8 mouse cellular contexts compared by ENCODE assay signal in the genomic region with DNA sequence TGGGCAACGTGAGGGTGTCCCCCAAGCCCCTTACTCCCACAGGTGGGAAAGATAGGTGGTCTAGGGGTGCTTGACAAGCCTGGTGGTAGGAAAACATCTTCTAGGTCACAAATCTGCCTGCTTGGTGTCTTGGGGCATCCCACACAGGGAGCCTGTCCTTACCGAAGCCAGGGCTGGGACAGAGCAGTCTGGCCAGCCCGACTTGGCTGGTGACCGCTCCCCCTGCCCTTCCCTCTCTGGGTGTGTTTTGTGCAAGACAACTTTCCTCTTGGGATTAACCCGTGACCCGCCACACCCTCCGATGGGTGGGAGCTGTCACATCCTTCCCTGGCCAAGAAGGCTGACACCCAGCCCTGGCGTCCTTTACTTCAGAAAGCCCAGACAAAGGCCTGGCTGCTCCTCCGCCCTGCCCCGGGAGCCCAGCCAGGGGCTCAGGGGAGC. TPM values are rescaled to one million over a fixed set of nuclear protein-coding genes. Genes with fewer than 3 reads are reported as not detected.
DNase-seq lines count a peak whose midpoint lies in the region; ATAC-seq and TF ChIP-seq lines count a peak whose summit lies in the region.

No protein-coding gene starts in this region.

- no peaks in the 10 kb centered on the region for H3K9me3 ChIP-seq in forebrain, embryonic 15.5 days
- H3K9me3 ChIP-seq in hindbrain, embryonic 11.5 days (ENCODE audit: control insufficient read depth, low read length): no peaks in the 10 kb centered on the region
- H3K9me3 ChIP-seq in limb, embryonic 14.5 days (ENCODE audit: control insufficient read depth, low read length): no peaks in the 10 kb centered on the region
- H3K9me3 ChIP-seq in neural tube, embryonic 12.5 days: no peaks in the 10 kb centered on the region

- peak overlapping the region; percentile 63 for H3ac ChIP-seq in C2C12 (ENCODE audit: control insufficient read depth, insufficient read length, low read depth)

- peak overlapping the region; percentile 99 for H3K9ac ChIP-seq in forebrain, embryonic 15.5 days (replicated peaks)
- peak overlapping the region; percentile 96 for H3K9ac ChIP-seq in hindbrain, embryonic 11.5 days (ENCODE audit: low read depth, low read length)
- H3K9ac ChIP-seq in limb, embryonic 14.5 days (ENCODE audit: low read depth, low read length, severe bottlenecking): peak overlapping the region; percentile 85
- peak overlapping the region; percentile 98 for H3K9ac ChIP-seq in neural tube, embryonic 12.5 days

- no peak for TF ChIP-seq CTCF in C2C12 (IDR thresholded peaks at IDR 0.05; ENCODE audit: control insufficient read depth, insufficient read depth, insufficient read length)

- DNase-seq in adrenal gland, postnatal 14 days: peak; percentile 77
- peak; percentile 53 for DNase-seq in hindbrain, embryonic 11.5 days (ENCODE audit: low spot score)
- DNase-seq in limb, embryonic 14.5 days (ENCODE audit: low spot score): no peak
- DNase-seq in spleen, postnatal 10 days (ENCODE audit: low spot score in 2 of 2): no peak
- DNase-seq in left cerebral cortex, adult 18-20 months (ENCODE audit: low spot score in 2 of 2): no peak

- peak overlapping the region; percentile 81 for H3K4me2 ChIP-seq in forebrain, embryonic 15.5 days (replicated peaks)
- peak overlapping the region; percentile 91 for H3K4me2 ChIP-seq in hindbrain, embryonic 11.5 days (replicated peaks; ENCODE audit: low read depth, low read length)
- H3K4me2 ChIP-seq in limb, embryonic 14.5 days (replicated peaks; ENCODE audit: low read depth, low read length, severe bottlenecking): peak overlapping the region; percentile 85
- H3K4me2 ChIP-seq in neural tube, embryonic 12.5 days (replicated peaks): peak overlapping the region; percentile 70

- ATAC-seq in forebrain, embryonic 15.5 days (replicated peaks): peak; percentile 31
- peak; percentile 56 for ATAC-seq in hindbrain, embryonic 11.5 days (ENCODE audit: low FRiP score)
- 0 out of 2 replicates have a peak, but pooled peaks have one; percentile 21 for ATAC-seq in limb, embryonic 14.5 days (ENCODE audit: low FRiP score, low read depth)
- ATAC-seq in neural tube, embryonic 12.5 days (ENCODE audit: low FRiP score, low read depth): peak; percentile 43; the same call in 1 of the 2 replicates

- no peaks in the 10 kb centered on the region for H3K27me3 ChIP-seq in C2C12 (ENCODE audit: control insufficient read depth, insufficient read depth, insufficient read length)
- no peaks in the 10 kb centered on the region for H3K27me3 ChIP-seq in forebrain, embryonic 15.5 days
- H3K27me3 ChIP-seq in hindbrain, embryonic 11.5 days (ENCODE audit: control insufficient read depth, insufficient read depth, low read length): no peaks in the 10 kb centered on the region
- no peaks in the 10 kb centered on the region for H3K27me3 ChIP-seq in limb, embryonic 14.5 days (ENCODE audit: control insufficient read depth, insufficient read depth, low read length)
- H3K27me3 ChIP-seq in neural tube, embryonic 12.5 days (replicated peaks): 0 out of 2 replicates have a peak, but pooled peaks cover 1% of the 10 kb centered on the region

- no peaks in the 10 kb centered on the region for H3K79me3 ChIP-seq in C2C12 (ENCODE audit: low read depth)

- WGBS in forebrain, embryonic 15.5 days: under 1% methylated on average over 10 of the region's 10 CpGs
- WGBS in hindbrain, embryonic 11.5 days: 5% methylated on average over 10 of the region's 10 CpGs
- 11% methylated on average over 10 of the region's 10 CpGs for WGBS in limb, embryonic 14.5 days
- 7% methylated on average over 10 of the region's 10 CpGs for WGBS in neural tube, embryonic 12.5 days

- TF ChIP-seq POLR2A in limb, embryonic 14.5 days (IDR thresholded peaks at IDR 0.05; ENCODE audit: borderline replicate concordance, extremely low read depth, insufficient read depth, insufficient read length): no peak

- H3K4me1 ChIP-seq in forebrain, embryonic 15.5 days: peaks cover 45% of the 10 kb centered on the region
- peaks cover 3% of the 10 kb centered on the region; the same call in 1 of the 2 replicates for H3K4me1 ChIP-seq in hindbrain, embryonic 11.5 days (replicated peaks; ENCODE audit: control insufficient read depth, insufficient read depth, low read length)
- peaks cover 9% of the 10 kb centered on the region for H3K4me1 ChIP-seq in limb, embryonic 14.5 days (ENCODE audit: control insufficient read depth, insufficient read depth, low read length)
- peaks cover 33% of the 10 kb centered on the region for H3K4me1 ChIP-seq in neural tube, embryonic 12.5 days

- peak overlapping the region; percentile 50 for H3K4me3 ChIP-seq in C2C12 (ENCODE audit: insufficient read depth, poor library complexity, severe bottlenecking)
- H3K4me3 ChIP-seq in forebrain, embryonic 15.5 days: peak overlapping the region; percentile 91
- peak overlapping the region; percentile 86 for H3K4me3 ChIP-seq in hindbrain, embryonic 11.5 days (ENCODE audit: low read depth, low read length)
- peak overlapping the region; percentile 76 for H3K4me3 ChIP-seq in limb, embryonic 14.5 days (replicated peaks; ENCODE audit: low read length)
- H3K4me3 ChIP-seq in neural tube, embryonic 12.5 days: peak overlapping the region; percentile 92

- H3K27ac ChIP-seq in forebrain, embryonic 15.5 days (replicated peaks): peak overlapping the region; percentile 95
- H3K27ac ChIP-seq in hindbrain, embryonic 11.5 days (ENCODE audit: low read depth, low read length): peak overlapping the region; percentile 86
- peak overlapping the region; percentile 6; the same call in 1 of the 2 replicates for H3K27ac ChIP-seq in limb, embryonic 14.5 days (replicated peaks; ENCODE audit: low read depth, low read length)
- peak overlapping the region; percentile 46; the same call in 1 of the 2 replicates for H3K27ac ChIP-seq in neural tube, embryonic 12.5 days

- peaks cover 53% of the 10 kb centered on the region for H3K79me2 ChIP-seq in C2C12 (ENCODE audit: control insufficient read depth, insufficient read depth)

- no peaks in the 10 kb centered on the region for H3K36me3 ChIP-seq in C2C12 (ENCODE audit: control insufficient read depth, insufficient read depth)
- H3K36me3 ChIP-seq in forebrain, embryonic 15.5 days: no peaks in the 10 kb centered on the region
- no peaks in the 10 kb centered on the region for H3K36me3 ChIP-seq in hindbrain, embryonic 11.5 days (ENCODE audit: control insufficient read depth, insufficient read depth, low read length)
- peaks cover 3% of the 10 kb centered on the region; the same call in 1 of the 2 replicates for H3K36me3 ChIP-seq in limb, embryonic 14.5 days (ENCODE audit: control insufficient read depth, insufficient read depth, low read length)
- H3K36me3 ChIP-seq in neural tube, embryonic 12.5 days: no peaks in the 10 kb centered on the region

RNA-seq across cellular contexts. Expression of a gene that starts 1.1 kb away (rescaled TPM):
- polyA plus RNA-seq in C2C12 (2012; fragmentation: generic; extraction: Trizol): 39.9 TPM
- 77.9 and 78.3 TPM in 2 replicates for total RNA-seq in adrenal gland, postnatal 14 days (2021)
- 317 and 325 TPM in 2 replicates for polyA plus RNA-seq in forebrain, embryonic 15.5 days (2015; fragmentation: Nextera tagmentation; extraction: Ambion mirVana)
- polyA plus RNA-seq in hindbrain, embryonic 11.5 days (2014; fragmentation: Nextera tagmentation; extraction: Ambion mirVana): 129 and 132 TPM in 2 replicates
- polyA plus RNA-seq in limb, embryonic 14.5 days (2012; rRNA removed): 55.8 and 72.7 TPM in 2 replicates
- polyA plus RNA-seq in limb, embryonic 14.5 days (2014; fragmentation: Nextera tagmentation; extraction: Ambion mirVana): 76.2 and 83.8 TPM in 2 replicates
- polyA plus RNA-seq in neural tube, embryonic 12.5 days (2016; fragmentation: Nextera tagmentation; extraction: Ambion mirVana): 196 and 205 TPM in 2 replicates
- 100 to 1,000 TPM; 290 to 308 TPM for total RNA-seq in left cerebral cortex, adult 18-20 months (2021)

RNA-seq across cellular contexts. Expression of a gene that starts 3.8 kb away (rescaled TPM):
- not detected for polyA plus RNA-seq in C2C12 (2012; fragmentation: generic; extraction: Trizol)
- total RNA-seq in adrenal gland, postnatal 14 days (2021): not detected in 2 replicates
- polyA plus RNA-seq in forebrain, embryonic 15.5 days (2015; fragmentation: Nextera tagmentation; extraction: Ambion mirVana): 0.25 and 0.43 TPM in 2 replicates
- 0.13 TPM in 1 of 2 replicates, not detected in the other for polyA plus RNA-seq in hindbrain, embryonic 11.5 days (2014; fragmentation: Nextera tagmentation; extraction: Ambion mirVana)
- 0.04 and 0.06 TPM in 2 replicates for polyA plus RNA-seq in limb, embryonic 14.5 days (2012; rRNA removed)
- not detected in 2 replicates for polyA plus RNA-seq in limb, embryonic 14.5 days (2014; fragmentation: Nextera tagmentation; extraction: Ambion mirVana)
- 0.16 and 0.42 TPM in 2 replicates for polyA plus RNA-seq in neural tube, embryonic 12.5 days (2016; fragmentation: Nextera tagmentation; extraction: Ambion mirVana)
- under 1 TPM; 0.63 to 0.72 TPM for total RNA-seq in left cerebral cortex, adult 18-20 months (2021)

RNA-seq across cellular contexts. Expression of a gene that starts 17.4 kb away (rescaled TPM):
- 12.1 TPM for polyA plus RNA-seq in C2C12 (2012; fragmentation: generic; extraction: Trizol)
- total RNA-seq in adrenal gland, postnatal 14 days (2021): 5.5 and 6.4 TPM in 2 replicates
- 0.83 and 0.84 TPM in 2 replicates for polyA plus RNA-seq in forebrain, embryonic 15.5 days (2015; fragmentation: Nextera tagmentation; extraction: Ambion mirVana)
- polyA plus RNA-seq in hindbrain, embryonic 11.5 days (2014; fragmentation: Nextera tagmentation; extraction: Ambion mirVana): 1.5 TPM in 2 replicates
- 11.6 and 14.7 TPM in 2 replicates for polyA plus RNA-seq in limb, embryonic 14.5 days (2012; rRNA removed)
- 9.0 and 9.5 TPM in 2 replicates for polyA plus RNA-seq in limb, embryonic 14.5 days (2014; fragmentation: Nextera tagmentation; extraction: Ambion mirVana)
- polyA plus RNA-seq in neural tube, embryonic 12.5 days (2016; fragmentation: Nextera tagmentation; extraction: Ambion mirVana): 1.5 and 2.0 TPM in 2 replicates
- 1 to 10 TPM; 2.7 to 3.2 TPM for total RNA-seq in left cerebral cortex, adult 18-20 months (2021)

RNA-seq across cellular contexts. Expression of a gene that starts 26.3 kb away (rescaled TPM):
- not detected for polyA plus RNA-seq in C2C12 (2012; fragmentation: generic; extraction: Trizol)
- 0.26 TPM in 2 replicates for total RNA-seq in adrenal gland, postnatal 14 days (2021)
- 0.66 and 0.68 TPM in 2 replicates for polyA plus RNA-seq in forebrain, embryonic 15.5 days (2015; fragmentation: Nextera tagmentation; extraction: Ambion mirVana)
- polyA plus RNA-seq in hindbrain, embryonic 11.5 days (2014; fragmentation: Nextera tagmentation; extraction: Ambion mirVana): 0.59 and 0.69 TPM in 2 replicates
- polyA plus RNA-seq in limb, embryonic 14.5 days (2012; rRNA removed): 0.41 and 0.50 TPM in 2 replicates
- polyA plus RNA-seq in limb, embryonic 14.5 days (2014; fragmentation: Nextera tagmentation; extraction: Ambion mirVana): 0.54 and 1.2 TPM in 2 replicates
- polyA plus RNA-seq in neural tube, embryonic 12.5 days (2016; fragmentation: Nextera tagmentation; extraction: Ambion mirVana): 1.6 and 2.3 TPM in 2 replicates
- under 1 TPM; 0.61 to 0.86 TPM for total RNA-seq in left cerebral cortex, adult 18-20 months (2021)

RNA-seq across cellular contexts. Expression of a gene that starts 27.8 kb away (rescaled TPM):
- polyA plus RNA-seq in C2C12 (2012; fragmentation: generic; extraction: Trizol): 116 TPM
- total RNA-seq in adrenal gland, postnatal 14 days (2021): 54.7 and 56.5 TPM in 2 replicates
- 94.9 and 108 TPM in 2 replicates for polyA plus RNA-seq in forebrain, embryonic 15.5 days (2015; fragmentation: Nextera tagmentation; extraction: Ambion mirVana)
- polyA plus RNA-seq in hindbrain, embryonic 11.5 days (2014; fragmentation: Nextera tagmentation; extraction: Ambion mirVana): 79.4 and 80.5 TPM in 2 replicates
- 176 and 229 TPM in 2 replicates for polyA plus RNA-seq in limb, embryonic 14.5 days (2012; rRNA removed)
- polyA plus RNA-seq in limb, embryonic 14.5 days (2014; fragmentation: Nextera tagmentation; extraction: Ambion mirVana): 100 and 103 TPM in 2 replicates
- polyA plus RNA-seq in neural tube, embryonic 12.5 days (2016; fragmentation: Nextera tagmentation; extraction: Ambion mirVana): 115 and 118 TPM in 2 replicates
- total RNA-seq in left cerebral cortex, adult 18-20 months (2021): 10 to 100 TPM; 86.7 to 98.4 TPM

Comparison
In these comparisons a context has a peak if more than half of its experiments do, and no peak if none do; other contexts are left out.
1. DNase-seq: peak in adrenal gland, postnatal 14 days (single experiment) and hindbrain, embryonic 11.5 days (single experiment); none in limb, embryonic 14.5 days (single experiment), spleen, postnatal 10 days (0 of 2) and left cerebral cortex, adult 18-20 months (0 of 2).
2. H3K27ac ChIP-seq: peak in every context shown above with its lines; median percentile 95 in forebrain, embryonic 15.5 days; 86 in hindbrain, embryonic 11.5 days; 46 in neural tube, embryonic 12.5 days; 6 in limb, embryonic 14.5 days.
3. Peak in every context shown above with its lines, with median percentiles within 50 percentile points of each other: H3K4me3 ChIP-seq, ATAC-seq, H3K4me2 ChIP-seq and H3K9ac ChIP-seq.